Mouse (Mus musculus): ENCODE results near the gene Foxf1. TPM values are rescaled to one million over a fixed set of nuclear protein-coding genes. Genes with fewer than 3 reads are reported as not detected.

The Foxf1 gene
- total and polyA plus RNA-seq, 3 experiments = not detected

DNA sequence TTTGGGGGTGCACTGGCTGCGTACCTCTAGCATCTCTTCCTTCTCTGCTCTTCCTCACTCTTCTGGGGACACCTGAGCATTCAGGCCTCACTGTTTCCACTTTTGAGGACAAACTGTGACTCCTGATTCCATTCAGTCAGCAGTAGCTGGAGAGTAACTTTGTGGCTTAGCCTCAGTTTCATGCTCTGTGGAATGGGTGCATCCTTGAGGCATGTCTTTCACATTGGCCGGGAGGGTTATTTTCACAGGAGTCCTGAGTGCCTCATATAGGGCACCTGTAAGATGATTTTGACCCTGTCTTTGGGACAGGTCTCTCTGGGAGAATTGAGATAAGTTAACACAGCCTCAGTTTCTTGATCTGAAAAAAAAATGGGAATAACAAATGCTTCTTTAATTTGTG lies 38.9 kb downstream of the Foxf1 start:
- Histone ChIP-seq H3K4me2 (ENCODE audit: insufficient read depth, low read depth, poor library complexity, severe bottlenecking) (no peak overlapping the region), H3K27me3 (replicated peaks) (peaks cover 66% of the 10 kb centered on the region), H3K36me3 (replicated peaks in 1 of 2; ENCODE audit: control insufficient read depth in 1 of 2, insufficient read depth in 1 of 2, low read length in 1 of 2) (no peaks in the 10 kb centered on the region), H3K9ac (ENCODE audit: insufficient read depth, low read depth) (no peak overlapping the region), H3K4me3 (replicated peaks in 1 of 3; ENCODE audit: low read depth in 2 of 3, low read length in 2 of 3, poor library complexity in 1 of 3) (no peak overlapping the region), H3K4me1 (ENCODE audit: control insufficient read depth in 1 of 2, insufficient read depth in 2 of 2) (peaks cover 7 to 14% of the 10 kb centered on the region in 2 experiments), H3K27ac (ENCODE audit: insufficient read depth, low read depth) (no peak overlapping the region), H3K9me3 (replicated peaks; ENCODE audit: low read length) (no peaks in the 10 kb centered on the region), H3K79me2 (replicated peaks; ENCODE audit: control insufficient read depth, extremely low read depth, insufficient read depth, poor library complexity, severe bottlenecking) (no peaks in the 10 kb centered on the region)
- dilution Hi-C loops (cut with MboI; ENCODE audit: extremely low pct_ligation_motif_present, extremely low pct_unique_long_range_greater_than_20kb, low sequenced_read_pairs) (no loop called here), in situ Hi-C loops (cut with MboI; ENCODE audit: low pct_ligation_motif_present, low pct_unique_long_range_greater_than_20kb, low sequenced_read_pairs) (no loop called here)
- no peak for DNase-seq (ENCODE audit: extremely low read depth)
- no peak for TF ChIP-seq TBP (conservative IDR thresholded peaks at IDR 0.05; ENCODE audit: low read depth, low read length)
- no peak for TF ChIP-seq MAZ (IDR thresholded peaks at IDR 0.05; ENCODE audit: low read depth, low read length)
- TF ChIP-seq PAX5 (IDR thresholded peaks at IDR 0.05; ENCODE audit: low read length) = no peak
- no peak for TF ChIP-seq HCFC1 (IDR thresholded peaks at IDR 0.05; ENCODE audit: low read depth, low read length)
- no peak for TF ChIP-seq ZNF384 (IDR thresholded peaks at IDR 0.05; ENCODE audit: low read depth, low read length)
- no peak for TF ChIP-seq CHD1 (IDR thresholded peaks at IDR 0.05; ENCODE audit: low read depth, low read length)
- TF ChIP-seq KAT2A (IDR thresholded peaks at IDR 0.05; ENCODE audit: insufficient replicate concordance, low read length) = no peak
- no peak for TF ChIP-seq MEF2A (IDR thresholded peaks at IDR 0.05; ENCODE audit: borderline replicate concordance, low read depth, low read length)
- no peak for TF ChIP-seq MYC (IDR thresholded peaks at IDR 0.05; ENCODE audit: low read depth, low read length)
- TF ChIP-seq IRF4 (IDR thresholded peaks at IDR 0.05; ENCODE audit: low read depth, low read length) = no peak
- TF ChIP-seq RAD21 (IDR thresholded peaks at IDR 0.05; ENCODE audit: low read depth, low read length) = no peak

DNA sequence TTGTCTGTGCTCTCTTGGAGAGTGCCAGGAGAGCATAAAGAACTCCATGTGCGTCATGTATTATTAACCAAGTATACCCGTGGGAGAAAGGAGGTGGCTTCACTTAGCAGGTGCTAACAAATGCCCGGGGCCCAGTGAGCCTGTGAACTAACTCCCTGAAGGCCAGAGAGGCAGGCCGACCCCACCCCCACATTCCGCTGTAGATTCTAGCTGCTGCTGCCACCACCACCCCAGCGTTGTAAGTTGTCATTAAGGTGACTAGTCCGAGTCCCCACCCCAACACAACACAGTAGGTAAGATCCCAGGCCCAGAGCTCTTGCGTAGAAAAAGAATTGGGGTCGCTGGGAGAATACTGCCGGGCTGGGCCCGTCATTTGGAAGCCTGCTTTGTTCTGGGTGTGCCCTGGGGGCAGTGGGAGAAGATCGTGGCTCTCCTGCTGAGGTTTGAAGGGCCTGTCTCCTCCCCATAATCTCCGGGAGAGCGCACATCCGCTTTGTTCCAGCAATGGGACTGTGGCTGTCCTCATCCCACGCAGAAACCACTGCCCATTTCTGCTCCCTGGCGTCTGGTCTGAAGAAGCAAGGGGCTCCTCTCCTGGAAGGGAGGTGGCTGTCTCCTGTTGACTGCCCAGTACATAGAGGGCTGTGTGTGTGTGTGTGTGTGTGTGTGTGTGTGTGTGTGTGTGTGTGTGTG lies 40.5 kb downstream of the Foxf1 start:
- Histone ChIP-seq H3K79me2 (replicated peaks; ENCODE audit: control insufficient read depth, extremely low read depth, insufficient read depth, poor library complexity, severe bottlenecking) (no peaks in the 10 kb centered on the region), H3K36me3 (replicated peaks in 1 of 2; ENCODE audit: control insufficient read depth in 1 of 2, insufficient read depth in 1 of 2, low read length in 1 of 2) (no peaks in the 10 kb centered on the region), H3K27me3 (replicated peaks) (peaks cover 57% of the 10 kb centered on the region), H3K4me1 (ENCODE audit: control insufficient read depth in 1 of 2, insufficient read depth in 2 of 2) (peaks cover 7 to 14% of the 10 kb centered on the region in 2 experiments), H3K4me2 (ENCODE audit: insufficient read depth, low read depth, poor library complexity, severe bottlenecking) (no peak overlapping the region), H3K4me3 (replicated peaks in 1 of 3; ENCODE audit: low read depth in 2 of 3, low read length in 2 of 3, poor library complexity in 1 of 3) (no peak overlapping the region), H3K27ac (ENCODE audit: insufficient read depth, low read depth) (no peak overlapping the region), H3K9ac (ENCODE audit: insufficient read depth, low read depth) (no peak overlapping the region), H3K9me3 (replicated peaks; ENCODE audit: low read length) (no peaks in the 10 kb centered on the region)
- DNase-seq (ENCODE audit: extremely low read depth) = no peak
- no peak for TF ChIP-seq USF1 (IDR thresholded peaks at IDR 0.05; ENCODE audit: low read depth, low read length)
- no peak for TF ChIP-seq SMC3 (IDR thresholded peaks at IDR 0.05; ENCODE audit: low read depth, low read length)
- no peak for TF ChIP-seq CTCF (conservative IDR thresholded peaks at IDR 0.05 in 1 of 2, IDR thresholded peaks at IDR 0.05 in 1 of 2; ENCODE audit: low read depth in 2 of 2, low read length in 2 of 2)
- TF ChIP-seq CHD2 (IDR thresholded peaks at IDR 0.05; ENCODE audit: low read length) = no peak
- no peak for TF ChIP-seq TCF12 (IDR thresholded peaks at IDR 0.05; ENCODE audit: low read depth, low read length)
- TF ChIP-seq HCFC1 (IDR thresholded peaks at IDR 0.05; ENCODE audit: low read depth, low read length) = no peak
- no peak for TF ChIP-seq MXI1 (IDR thresholded peaks at IDR 0.05; ENCODE audit: low read depth, low read length)
- no peak for TF ChIP-seq ELF1 (IDR thresholded peaks at IDR 0.05; ENCODE audit: low read depth, low read length)
- no peak for TF ChIP-seq NELFE (IDR thresholded peaks at IDR 0.05; ENCODE audit: low read depth, low read length)
- dilution Hi-C loops (cut with MboI; ENCODE audit: extremely low pct_ligation_motif_present, extremely low pct_unique_long_range_greater_than_20kb, low sequenced_read_pairs) = no loop called here
- in situ Hi-C loops (cut with MboI; ENCODE audit: low pct_ligation_motif_present, low pct_unique_long_range_greater_than_20kb, low sequenced_read_pairs) = no loop called here

Measured in CH12.LX (cell line).